Mouse (Mus musculus) lung, embryonic 14.5 days (tissue): ENCODE data around the gene Mfap3. TPM values are rescaled to one million over a fixed set of nuclear protein-coding genes. Genes with fewer than 3 reads are reported as not detected.
"Not testable (repeated sequence)": the region's sequence is repeated elsewhere in the genome, so short reads cannot be mapped to it uniquely, and the experiment has no call there.

ENCODE experiments used
- ATAC-seq: fragments of 200-750 bp; cut with Nextera tagmentation; 2 replicates; pipeline ENCODE4 v1.8.0; 2017; ENCODE audit warnings: mild to moderate bottlenecking, moderate TSS enrichment, moderate library complexity; ENCODE audit not compliant: insufficient read depth
- DNase-seq: peaks from one replicate; pipeline ENCODE4 v3.0.0-alpha.2; 2015
- H3K27ac ChIP-seq: fragments of 300-500 bp; sonication (generic); 2 replicates; pipeline ENCODE4 v1.5.1; 2014; ENCODE audit warnings: low read depth, mild to moderate bottlenecking, moderate library complexity
- H3K27me3 ChIP-seq: fragments of 300-500 bp; sonication (generic); 2 replicates; pipeline ENCODE4 v1.6.1; 2014; ENCODE audit warnings: low read length, control low read depth; ENCODE audit not compliant: insufficient read depth
- H3K36me3 ChIP-seq: fragments of 300-500 bp; sonication (generic); 2 replicates; pipeline ENCODE4 v1.6.1; 2014; ENCODE audit warnings: control low read depth; ENCODE audit not compliant: insufficient read depth
- H3K4me1 ChIP-seq: fragments of 300-500 bp; sonication (generic); 2 replicates; pipeline ENCODE4 v1.6.1; 2014; ENCODE audit warnings: antibody characterized with exemption, control low read depth; ENCODE audit not compliant: insufficient read depth
- H3K4me2 ChIP-seq: fragments of 300-500 bp; sonication (generic); 2 replicates; pipeline ENCODE4 v1.6.1; 2014; ENCODE audit warnings: mild to moderate bottlenecking
- H3K4me3 ChIP-seq: fragments of 300-500 bp; sonication (generic); 2 replicates; pipeline ENCODE4 v1.5.1; 2014; ENCODE audit warnings: low read depth, low read length
- H3K9ac ChIP-seq: fragments of 300-500 bp; sonication (generic); 2 replicates; pipeline ENCODE4 v1.6.1; 2014
- H3K9me3 ChIP-seq: fragments of 300-500 bp; sonication (generic); 2 replicates; pipeline ENCODE4 v1.6.1; 2016; ENCODE audit warnings: low read depth, low read length, control low read depth
- CTCF ChIP-seq: IDR thresholded peaks from 2 replicates; pipeline ENCODE4 v1.5.1; 2016; ENCODE audit warnings: antibody characterized with exemption, low read depth
- WGBS: fragments of 180-500 bp; shearing (Covaris S2); extraction: QIAGEN DNeasy Blood & Tissue Kit; methylation state at CpG from one replicate; pipeline ENCODE4 v1.1.7; 2014; 5-methylcytosine and 5-hydroxymethylcytosine counted together
- polyA plus RNA-seq: library from polyadenylated mRNA; unstranded; fragments of >200 nt; fragmentation: Nextera tagmentation; extraction: Ambion mirVana; gene quantifications from 2 replicates; pipeline ENCODE4 v1.2.1, GENCODE M21; 2014

The Mfap3 gene
- polyA plus RNA-seq, 1 experiment from 2014 or later: 46.9 TPM

- 77% methylated on average over 2 of the region's 2 CpGs for WGBS
- no peak overlapping the region for H3K27ac ChIP-seq
- ATAC-seq (no peak), DNase-seq (no peak)
- H3K4me1 ChIP-seq: no peaks in the 10 kb centered on the region
- no peaks in the 10 kb centered on the region for H3K27me3 ChIP-seq
- no peak for TF ChIP-seq CTCF
- no peaks in the 10 kb centered on the region for H3K9me3 ChIP-seq
- H3K9ac ChIP-seq: no peak overlapping the region
- no peak overlapping the region for H3K4me3 ChIP-seq
- H3K4me2 ChIP-seq: no peak overlapping the region
- H3K36me3 ChIP-seq: no peaks in the 10 kb centered on the region
Observed at GRCm38 (mm10) chr11:57540681-57541080, 22.2 kb downstream of the Mfap3 start.

- Histone ChIP-seq H3K9ac (no peak overlapping the region), H3K27ac (no peak overlapping the region), H3K27me3 (no peaks in the 10 kb centered on the region), H3K4me2 (peak overlapping the region; percentile 47), H3K36me3 (no peaks in the 10 kb centered on the region), H3K4me1 (no peaks in the 10 kb centered on the region), H3K9me3 (no peaks in the 10 kb centered on the region), H3K4me3 (no peak overlapping the region)
- DNase-seq: peak; percentile 95
- peak; percentile 67 for ATAC-seq
- 32% methylated on average over 18 of the region's 18 CpGs for WGBS
- TF ChIP-seq CTCF: peak; percentile 99
Observed at GRCm38 (mm10) chr11:57548618-57549550, 30.4 kb downstream of the Mfap3 start.

GRCm38 (mm10) chr11:57550230-57550629 lies 31.8 kb downstream of the Mfap3 start:
- Histone ChIP-seq H3K27me3 (no peaks in the 10 kb centered on the region), H3K4me1 (no peaks in the 10 kb centered on the region), H3K9ac (no peak overlapping the region), H3K27ac (no peak overlapping the region), H3K9me3 (no peaks in the 10 kb centered on the region), H3K36me3 (no peaks in the 10 kb centered on the region), H3K4me3 (no peak overlapping the region), H3K4me2 (no peak overlapping the region)
- TF ChIP-seq CTCF: peak; percentile 25; the same call in 1 of the 2 replicates
- DNase-seq: peak; percentile 23
- 92% methylated on average over 2 of the region's 2 CpGs for WGBS
- no peak for ATAC-seq

- TF ChIP-seq CTCF: no peak
- Histone ChIP-seq H3K4me3 (no peak overlapping the region), H3K4me2 (no peak overlapping the region), H3K27ac (no peak overlapping the region), H3K9ac (no peak overlapping the region), H3K9me3 (no peaks in the 10 kb centered on the region), H3K4me1 (no peaks in the 10 kb centered on the region), H3K36me3 (no peaks in the 10 kb centered on the region), H3K27me3 (no peaks in the 10 kb centered on the region)
- no peak for DNase-seq
- no peak for ATAC-seq
- WGBS: 76% methylated on average over 8 of the region's 8 CpGs
Observed at GRCm38 (mm10) chr11:57551016-57551415, 32.6 kb downstream of the Mfap3 start.

GRCm38 (mm10) chr11:57553015-57553780 lies 34.7 kb downstream of the Mfap3 start:
- Histone ChIP-seq H3K4me1 (no peaks in the 10 kb centered on the region), H3K9me3 (no peaks in the 10 kb centered on the region), H3K9ac (no peak overlapping the region), H3K4me3 (no peak overlapping the region), H3K4me2 (no peak overlapping the region), H3K27me3 (no peaks in the 10 kb centered on the region), H3K27ac (no peak overlapping the region), H3K36me3 (no peaks in the 10 kb centered on the region)
- no peak for ATAC-seq
- no peak for DNase-seq
- no peak for TF ChIP-seq CTCF
- 61% methylated on average over 9 of the region's 9 CpGs for WGBS

- not testable (repeated sequence) for ATAC-seq, H3K4me2 ChIP-seq, H3K4me1 ChIP-seq, H3K4me3 ChIP-seq, H3K9me3 ChIP-seq, H3K9ac ChIP-seq, H3K36me3 ChIP-seq, H3K27ac ChIP-seq, DNase-seq, H3K27me3 ChIP-seq
- WGBS: 91% methylated on average over 9 of the region's 10 CpGs
Observed at GRCm38 (mm10) chr11:57557936-57558335, 39.5 kb downstream of the Mfap3 start.

- Histone ChIP-seq H3K9me3 (peaks cover under 1% of the 10 kb centered on the region; the same call in 1 of the 2 replicates), H3K36me3 (no peaks in the 10 kb centered on the region), H3K27me3 (peaks cover 3% of the 10 kb centered on the region; the same call in 1 of the 2 replicates), H3K27ac (no peak overlapping the region), H3K4me3 (no peak overlapping the region), H3K4me2 (no peak overlapping the region), H3K4me1 (no peaks in the 10 kb centered on the region), H3K9ac (no peak overlapping the region)
- no peak for TF ChIP-seq CTCF
- WGBS: 61% methylated on average over 12 of the region's 12 CpGs
- DNase-seq (peak; percentile 43), ATAC-seq (no peak)
Observed at GRCm38 (mm10) chr11:57564564-57564963, 46.1 kb downstream of the Mfap3 start.
